17 mouse cellular contexts compared by ENCODE assay signal in the genomic region with DNA sequence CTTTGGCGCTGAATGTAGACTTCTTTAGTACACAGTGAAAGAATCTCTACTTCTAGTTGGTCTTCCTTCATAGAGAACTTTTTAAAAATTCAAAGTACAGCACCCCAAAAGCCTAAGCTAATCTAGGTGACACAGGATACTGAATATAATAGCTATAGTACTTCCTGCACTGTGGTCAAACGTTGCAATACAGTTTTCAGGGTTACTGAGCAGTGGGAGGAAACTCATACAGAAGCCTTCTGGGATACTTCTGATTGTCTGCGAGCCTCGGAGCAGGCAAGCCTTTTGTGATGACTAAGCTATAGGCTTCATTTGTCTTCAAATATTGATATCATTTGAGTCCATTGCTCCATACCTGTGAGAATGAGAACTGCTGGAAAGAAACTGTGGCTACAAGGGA. TPM values are rescaled to one million over a fixed set of nuclear protein-coding genes. Genes with fewer than 3 reads are reported as not detected.
DNase-seq lines count a peak whose midpoint lies in the region; ATAC-seq lines count a peak whose summit lies in the region.
"Had no signal": no experiment of that assay in that cellular context is flagged by ENCODE, and none has a peak within 500 bp of the region (broad histone marks: within the 10 kb centered on the region; RNA-seq: fewer than 3 reads in every experiment).

No protein-coding gene starts in this region.

- peak; percentile 67 for DNase-seq in heart, adult 11 months
- DNase-seq in heart, adult 9 months (ENCODE audit: low spot score in 2 of 2): no peak
- DNase-seq in induced T-regulatory cell, adult 2 months (ENCODE audit: low read depth): peak; percentile 36
- DNase-seq in urinary bladder, adult 18-20 months (ENCODE audit: low spot score in 2 of 2): no peak
- no peak for DNase-seq in layer of hippocampus, postnatal 14 days (ENCODE audit: low spot score in 2 of 2)
- no peak for DNase-seq in layer of hippocampus, adult 9-10 months (ENCODE audit: low spot score)
- DNase-seq: cerebellum, adult 11-12 months; cerebellum, postnatal 10 days; forebrain, postnatal 0 days; gastrocnemius, postnatal 25 days; heart, postnatal 4 days; kidney, postnatal 25 days; lung, postnatal 4 days; thymus, postnatal 25 days had no signal

- peak; percentile 64 for ATAC-seq in CD4-positive, CD25-positive, alpha-beta regulatory T cell, adult 4 months
- ATAC-seq in neutrophil, adult 5-6 weeks (ENCODE audit: extremely low read depth, insufficient number of reproducible peaks, low FRiP score, poor library complexity, severe bottlenecking): peak; percentile 20; the same call in 1 of the 2 replicates
- ATAC-seq: forebrain, postnatal 0 days; intestine, embryonic 16.5 days had no signal

RNA-seq across cellular contexts. Expression of gene Klhl6, which starts 7.4 kb away (rescaled TPM):
- polyA plus RNA-seq in CD4-positive, CD25-positive, alpha-beta regulatory T cell, adult 4 months (2017; shearing (Covaris generic)): 100 to 1,000 TPM; 304 to 338 TPM
- 177 and 184 TPM in 2 replicates for total RNA-seq in neutrophil, adult 5-6 weeks (2017)
- total RNA-seq in layer of hippocampus, postnatal 14 days (2021): 1 to 10 TPM; 1.5 to 2.1 TPM

Comparison
In these comparisons a context has a peak if more than half of its experiments do, and no peak if none do; other contexts are left out.
1. DNase-seq: peak in heart, adult 11 months (single experiment) and induced T-regulatory cell, adult 2 months (single experiment); none in heart, adult 9 months (0 of 2), urinary bladder, adult 18-20 months (0 of 2), layer of hippocampus, postnatal 14 days (0 of 2) and layer of hippocampus, adult 9-10 months (single experiment).
2. RNA of gene Klhl6, which starts 7.4 kb away (total RNA-seq): 177 to 184 TPM in neutrophil, adult 5-6 weeks; 1.5 to 2.1 TPM in layer of hippocampus, postnatal 14 days; every median in the first group is over 10 times any median in the second.